Mouse (Mus musculus) liver, postnatal 0 days (tissue): ENCODE results near the gene Smyd1.
A peak's percentile ranks its signal among the peaks of the same experiment; 100 is the strongest.

Source experiments
- CTCF ChIP-seq: sonication (generic); IDR thresholded peaks from 2 replicates; pipeline ENCODE4 v1.5.1; 2016; ENCODE audit warnings: antibody characterized with exemption, low read depth
- EP300 ChIP-seq: IDR thresholded peaks from 2 replicates; pipeline ENCODE4 v1.6.1; 2016; ENCODE audit warnings: antibody characterized with exemption, low read depth, mild to moderate bottlenecking

- no peak for TF ChIP-seq EP300
- TF ChIP-seq CTCF, result 0 out of 2 replicates have a peak, but pooled peaks have one; percentile 23
Observed at GRCm38 (mm10) chr6:71164394-71164793, 157.6 kb downstream of the Smyd1 start.
